Mouse (Mus musculus) ES-E14 (cell line): ENCODE results near the gene Ceacam19. TPM values are rescaled to one million over a fixed set of nuclear protein-coding genes. Genes with fewer than 3 reads are reported as not detected.
A peak's percentile ranks its signal among the peaks of the same experiment; 100 is the strongest.

Experiments
- DNase-seq: peaks from one replicate; pipeline ENCODE4 v3.0.0-alpha.2; 2013; ENCODE audit warnings: low read depth, low spot score
- H3K27ac ChIP-seq: 2 replicates; pipeline ENCODE4 v1.5.1; 2012; ENCODE audit warnings: low read depth, mild to moderate bottlenecking, low read length, moderate library complexity, mixed read lengths; ENCODE audit not compliant: poor library complexity, insufficient read depth, severe bottlenecking
- H3K36me3 ChIP-seq: 2 replicates; pipeline ENCODE4 v1.6.1; 2012; ENCODE audit warnings: mild to moderate bottlenecking, low read length, moderate library complexity, mixed read lengths; ENCODE audit not compliant: control insufficient read depth, poor library complexity, insufficient read depth, severe bottlenecking
- H3K4me1 ChIP-seq, 2 experiments: fragments of 150-350 bp in 1 of 2; sonication (generic) in 1 of 2; 2 replicates each; pipeline ENCODE4 v1.6.1; 2012; ENCODE audit warnings: low read length in 2 of 2, mild to moderate bottlenecking in 1 of 2, mixed read lengths in 1 of 2; ENCODE audit not compliant: control insufficient read depth in 2 of 2, insufficient read depth in 2 of 2, poor library complexity in 1 of 2
- H3K4me3 ChIP-seq, 2 experiments: fragments of 150-350 bp in 1 of 2; sonication (generic) in 1 of 2; 2 replicates each; pipeline ENCODE4 v1.5.1; 2012; ENCODE audit warnings: low read length in 2 of 2, low read depth in 1 of 2, mild to moderate bottlenecking in 1 of 2, mixed read lengths in 1 of 2; ENCODE audit not compliant: insufficient read depth in 1 of 2, poor library complexity in 1 of 2, severe bottlenecking in 1 of 2
- H3K9ac ChIP-seq: 2 replicates; pipeline ENCODE4 v1.6.1; 2012; ENCODE audit warnings: low read depth, mild to moderate bottlenecking, low read length, mixed read lengths; ENCODE audit not compliant: poor library complexity, insufficient read depth, severe bottlenecking
- H3K9me3 ChIP-seq: fragments of 150-350 bp; sonication (generic); 2 replicates; pipeline ENCODE4 v1.6.1; 2012; ENCODE audit warnings: low read depth, mild to moderate bottlenecking, low read length; ENCODE audit not compliant: control insufficient read depth, insufficient read depth
- CHD2 ChIP-seq: IDR thresholded peaks from 2 replicates; pipeline ENCODE4 v1.6.1; 2014; ENCODE audit warnings: mild to moderate bottlenecking, low read depth, low read length, inconsistent platforms
- HCFC1 ChIP-seq: IDR thresholded peaks from 2 replicates; pipeline ENCODE4 v1.6.1; 2012; ENCODE audit warnings: low read length, inconsistent platforms, borderline replicate concordance; ENCODE audit not compliant: insufficient read depth
- MAFK ChIP-seq: IDR thresholded peaks from 2 replicates; pipeline ENCODE4 v1.6.1; 2014; ENCODE audit warnings: mild to moderate bottlenecking, low read depth, low read length, inconsistent platforms; ENCODE audit not compliant: insufficient read depth
- ZC3H11A ChIP-seq: IDR thresholded peaks from 2 replicates; pipeline ENCODE4 v1.6.1; 2012; ENCODE audit warnings: low read depth, mild to moderate bottlenecking, inconsistent platforms, low read length, borderline replicate concordance
- ZNF384 ChIP-seq: IDR thresholded peaks from 2 replicates; pipeline ENCODE4 v1.6.1; 2012; ENCODE audit warnings: low read depth, low read length, inconsistent platforms
- in situ Hi-C, 2 experiments: fragments of 600-800 bp; cut with MboI; formaldehyde crosslinking; loops; one replicate each; pipeline ENCODE4 v1.15.1; 2025; ENCODE audit warnings: low sequenced_read_pairs in 2 of 2, inconsistent platforms in 1 of 2; ENCODE audit not compliant: unreplicated experiment in 2 of 2
- total RNA-seq: library from RNA; depleted of rRNA; stranded (reverse); fragments of 300-350 nt; gene quantifications from 2 replicates; pipeline ENCODE4 v1.2.3, GENCODE M21; 2012

The Ceacam19 gene
- total RNA-seq, 1 experiment, result 0.94 TPM

- Histone ChIP-seq H3K27ac (no peak overlapping the region), H3K9ac (no peak overlapping the region), H3K9me3 (no peaks in the 10 kb centered on the region), H3K36me3 (peaks cover 29% of the 10 kb centered on the region), H3K4me1 (0 out of 4 replicates have a peak, but pooled peaks cover 0 to 2% of the 10 kb centered on the region in 2 experiments), H3K4me3 (no peak overlapping the region)
- TF ChIP-seq MAFK, result no peak
- TF ChIP-seq ZC3H11A, result no peak
- TF ChIP-seq ZNF384, result no peak
- in situ Hi-C loops, result loop anchor here in 1 of 2 experiments (10.0 kb wide), 1 partner anchor 54 kb away; the partner anchor contains the start of gene Ceacam20
- DNase-seq, result no peak
Measured at GRCm38 (mm10) chr7:19911292-19911658, 23.5 kb upstream of the Ceacam19 start.

GRCm38 (mm10) chr7:19910421-19911291 lies 22.9 kb upstream of the Ceacam19 start:
- Histone ChIP-seq H3K9ac (no peak overlapping the region), H3K4me1 (0 out of 4 replicates have a peak, but pooled peaks cover 0 to 2% of the 10 kb centered on the region in 2 experiments), H3K9me3 (no peaks in the 10 kb centered on the region), H3K27ac (no peak overlapping the region), H3K36me3 (peaks cover 24% of the 10 kb centered on the region), H3K4me3 (no peak overlapping the region)
- peak; percentile 57 for DNase-seq
- in situ Hi-C loops, result loop anchor here in 1 of 2 experiments (10.0 kb wide), 1 partner anchor 54 kb away; the partner anchor contains the start of gene Ceacam20
- TF ChIP-seq ZNF384 (no peak), ZC3H11A (peak; percentile 65)

DNA sequence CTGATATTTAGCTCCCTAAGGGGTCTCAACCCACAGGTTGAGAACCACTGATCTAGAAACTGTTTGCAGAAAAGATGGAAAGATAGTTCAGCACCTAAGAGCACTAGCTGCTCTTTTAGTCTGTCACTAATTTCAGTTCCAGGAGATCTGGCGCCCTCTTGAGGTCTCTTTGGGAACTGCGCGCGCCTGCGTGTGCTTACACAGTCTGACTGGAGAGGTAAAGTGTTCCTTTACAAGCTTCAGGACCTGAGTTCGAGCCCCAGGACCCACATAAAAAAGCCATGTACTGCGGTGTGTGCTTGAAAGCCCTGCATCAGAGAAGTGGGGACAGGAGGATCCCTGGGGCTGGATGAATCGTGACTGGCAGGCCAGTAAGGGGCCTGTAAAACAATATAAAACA lies 2.1 kb upstream of the Ceacam19 start:
- no peaks in the 10 kb centered on the region for H3K4me1 ChIP-seq
- in situ Hi-C loops, result no loop called here
- no peaks in the 10 kb centered on the region for H3K36me3 ChIP-seq
- H3K4me3 ChIP-seq, result no peak overlapping the region
- no peak overlapping the region for H3K27ac ChIP-seq
- TF ChIP-seq CHD2 (no peak), ZNF384 (no peak)
- no peak overlapping the region for H3K9ac ChIP-seq
- DNase-seq, result peak; percentile 42
- no peaks in the 10 kb centered on the region for H3K9me3 ChIP-seq

DNA sequence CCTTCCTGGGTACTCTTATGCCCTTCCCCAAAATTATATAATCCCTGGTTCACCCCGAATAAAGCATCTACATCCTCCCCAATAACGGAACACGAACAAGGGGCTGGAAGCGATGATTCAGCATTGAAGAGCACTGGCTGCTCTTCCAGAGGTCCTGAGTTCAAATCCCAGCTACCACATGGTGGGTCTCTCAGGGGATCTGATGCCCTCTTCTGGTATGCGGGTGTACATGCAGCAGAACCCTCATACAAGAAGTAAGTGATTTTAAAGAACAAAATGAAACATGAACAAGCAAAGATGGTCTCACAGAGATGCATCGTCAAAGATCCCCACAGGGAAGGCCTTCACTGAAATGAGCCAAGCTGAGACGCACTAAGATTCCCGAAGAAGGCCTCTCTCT lies 7.0 kb downstream of the Ceacam19 start:
- Histone ChIP-seq H3K9me3 (no peaks in the 10 kb centered on the region), H3K27ac (no peak overlapping the region), H3K36me3 (no peaks in the 10 kb centered on the region), H3K4me1 (peaks cover 0 to 6% of the 10 kb centered on the region in 2 experiments; a peak in 1 of 4 replicates), H3K4me3 (no peak overlapping the region), H3K9ac (no peak overlapping the region)
- in situ Hi-C loops, result no loop called here
- DNase-seq, result no peak
- TF ChIP-seq ZC3H11A (no peak), HCFC1 (no peak), ZNF384 (no peak)
